Mouse (Mus musculus): ENCODE data around the gene Vamp1. TPM values are rescaled to one million over a fixed set of nuclear protein-coding genes. Genes with fewer than 3 reads are reported as not detected.
"Not testable (repeated sequence)": the region's sequence is repeated elsewhere in the genome, so short reads cannot be mapped to it uniquely, and the experiment has no call there.

Gene Vamp1
- polyA plus RNA-seq, 1 experiment from 2014 or later, result 5.5 TPM

DNA sequence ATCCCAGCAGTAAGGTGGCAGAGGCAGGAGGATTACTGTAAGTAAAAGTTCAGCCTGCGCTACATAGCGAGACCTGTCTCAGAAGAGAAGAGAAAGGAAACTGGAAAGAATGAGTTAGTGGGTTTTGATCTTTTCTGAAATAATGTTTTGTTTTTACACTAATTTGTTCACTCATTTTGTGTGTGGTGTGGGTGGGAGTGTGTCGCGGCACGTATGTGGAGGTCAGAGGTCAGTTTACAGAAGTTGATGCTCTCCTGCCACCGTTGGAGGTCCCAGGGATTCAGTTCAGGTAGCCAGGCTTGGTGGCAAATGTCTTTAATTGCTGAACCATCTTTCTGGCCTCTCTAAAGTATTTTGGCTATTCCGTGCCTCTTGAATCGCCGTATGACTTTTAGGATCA is 48.9 kb downstream of the Vamp1 start:
- H3K9me3 ChIP-seq (ENCODE audit: control insufficient read depth, low read length), result no peaks in the 10 kb centered on the region
- H3K9ac ChIP-seq (replicated peaks; ENCODE audit: low read length), result no peak overlapping the region
- DNase-seq, result no peak
- H3K4me1 ChIP-seq (ENCODE audit: control insufficient read depth, insufficient read depth, low read length), result no peaks in the 10 kb centered on the region
- H3K4me2 ChIP-seq (ENCODE audit: low read length), result no peak overlapping the region
- 96% methylated on average over 9 of the region's 9 CpGs for WGBS
- no peak overlapping the region for H3K4me3 ChIP-seq (replicated peaks; ENCODE audit: low read depth, low read length)
- H3K36me3 ChIP-seq (ENCODE audit: control insufficient read depth, insufficient read depth, low read length), result no peaks in the 10 kb centered on the region
- ATAC-seq (ENCODE audit: low FRiP score, low TSS enrichment), result no peak
- no peaks in the 10 kb centered on the region for H3K27me3 ChIP-seq (ENCODE audit: control insufficient read depth, insufficient read depth, low read length)
- no peak overlapping the region for H3K27ac ChIP-seq (replicated peaks; ENCODE audit: low read depth, low read length)

DNA sequence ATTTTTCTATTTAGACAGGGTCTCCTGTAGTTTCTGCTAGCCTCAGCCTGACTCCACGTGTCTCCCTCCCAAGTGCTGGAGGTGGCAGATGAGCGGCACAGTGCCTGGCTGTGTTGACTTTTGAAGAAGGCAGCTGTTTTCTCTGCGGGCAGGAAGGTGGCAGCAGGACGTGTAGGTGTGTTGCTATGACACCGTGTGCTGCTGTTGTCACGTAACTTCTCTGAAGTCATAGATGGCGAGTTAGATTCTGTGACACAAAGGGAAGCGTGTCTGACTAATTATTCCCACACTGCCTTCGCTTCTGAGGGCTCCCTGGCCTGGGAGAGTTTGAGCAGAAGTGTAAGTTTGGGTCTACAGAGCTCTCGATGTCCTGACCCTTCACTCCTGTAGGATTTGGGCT is 49.9 kb downstream of the Vamp1 start:
- no peak for DNase-seq
- H3K9me3 ChIP-seq (ENCODE audit: control insufficient read depth, low read length), result no peaks in the 10 kb centered on the region

DNA sequence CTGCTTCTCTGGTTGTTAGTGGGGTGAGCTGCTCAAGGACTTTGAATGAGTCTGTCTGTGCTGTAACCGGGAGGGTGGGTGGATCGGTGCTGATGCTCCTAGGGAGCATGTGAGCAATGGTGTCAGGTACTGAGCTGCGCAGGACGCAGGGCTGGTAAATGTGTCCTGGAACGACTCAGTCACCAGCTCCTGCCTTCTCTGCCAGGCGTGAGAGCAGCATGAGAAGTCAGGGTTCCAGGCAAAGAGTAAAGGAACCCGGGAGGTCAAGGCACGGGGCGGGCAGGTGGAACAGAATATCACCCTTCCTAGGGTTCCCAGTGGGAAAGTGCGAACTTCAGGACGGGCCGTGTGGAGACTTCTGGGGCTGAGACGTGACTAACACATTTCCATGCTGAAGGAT is 50.7 kb downstream of the Vamp1 start:
- 75% methylated on average over 13 of the region's 13 CpGs for WGBS
- H3K9ac ChIP-seq (replicated peaks; ENCODE audit: low read length), result no peak overlapping the region

More for the DNA sequence above, 49.9 kb downstream of the Vamp1 start:
- Histone ChIP-seq H3K27me3 (ENCODE audit: control insufficient read depth, insufficient read depth, low read length) (no peaks in the 10 kb centered on the region), H3K4me3 (replicated peaks; ENCODE audit: low read depth, low read length) (no peak overlapping the region), H3K4me2 (ENCODE audit: low read length) (no peak overlapping the region), H3K27ac (replicated peaks; ENCODE audit: low read depth, low read length) (no peak overlapping the region), H3K9ac (replicated peaks; ENCODE audit: low read length) (no peak overlapping the region), H3K4me1 (ENCODE audit: control insufficient read depth, insufficient read depth, low read length) (no peaks in the 10 kb centered on the region), H3K36me3 (ENCODE audit: control insufficient read depth, insufficient read depth, low read length) (no peaks in the 10 kb centered on the region)
- ATAC-seq (ENCODE audit: low FRiP score, low TSS enrichment), result no peak
- 57% methylated on average over 10 of the region's 10 CpGs for WGBS

DNA sequence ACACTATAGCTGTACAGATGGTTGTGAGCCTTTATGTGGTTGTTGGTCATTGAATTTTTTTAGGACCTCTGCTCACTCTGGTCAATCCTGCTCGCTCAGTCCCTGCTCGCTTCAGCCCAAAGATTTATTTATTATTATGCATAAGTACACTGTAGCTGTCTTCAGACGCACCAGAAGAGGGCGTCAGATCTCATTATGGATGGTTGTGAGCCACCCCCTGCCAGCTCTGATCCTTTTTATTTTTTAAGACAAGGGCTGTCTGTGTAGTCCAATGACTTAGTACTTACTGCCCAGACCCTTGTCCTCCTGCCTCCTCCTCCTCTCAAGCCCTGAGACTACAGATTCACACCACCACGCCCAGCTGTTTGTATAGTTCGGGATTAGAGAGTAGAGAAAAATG is 51.2 kb downstream of the Vamp1 start:
- not testable (repeated sequence) for H3K4me3 ChIP-seq (replicated peaks; ENCODE audit: low read depth, low read length); H3K4me2 ChIP-seq (ENCODE audit: low read length); H3K36me3 ChIP-seq (ENCODE audit: control insufficient read depth, insufficient read depth, low read length); H3K9ac ChIP-seq (replicated peaks; ENCODE audit: low read length); H3K27me3 ChIP-seq (ENCODE audit: control insufficient read depth, insufficient read depth, low read length); H3K27ac ChIP-seq (replicated peaks; ENCODE audit: low read depth, low read length); ATAC-seq (ENCODE audit: low FRiP score, low TSS enrichment); DNase-seq; H3K4me1 ChIP-seq (ENCODE audit: control insufficient read depth, insufficient read depth, low read length); H3K9me3 ChIP-seq (ENCODE audit: control insufficient read depth, low read length)
- 60% methylated on average over 6 of the region's 6 CpGs for WGBS

More for the DNA sequence above, 50.7 kb downstream of the Vamp1 start:
- no peaks in the 10 kb centered on the region for H3K9me3 ChIP-seq (ENCODE audit: control insufficient read depth, low read length)
- no peaks in the 10 kb centered on the region for H3K4me1 ChIP-seq (ENCODE audit: control insufficient read depth, insufficient read depth, low read length)
- H3K4me2 ChIP-seq (ENCODE audit: low read length), result no peak overlapping the region
- no peaks in the 10 kb centered on the region for H3K36me3 ChIP-seq (ENCODE audit: control insufficient read depth, insufficient read depth, low read length)
- H3K27ac ChIP-seq (replicated peaks; ENCODE audit: low read depth, low read length), result no peak overlapping the region
- no peak overlapping the region for H3K4me3 ChIP-seq (replicated peaks; ENCODE audit: low read depth, low read length)
- ATAC-seq (ENCODE audit: low FRiP score, low TSS enrichment) (no peak), DNase-seq (no peak)
- H3K27me3 ChIP-seq (ENCODE audit: control insufficient read depth, insufficient read depth, low read length), result no peaks in the 10 kb centered on the region

DNA sequence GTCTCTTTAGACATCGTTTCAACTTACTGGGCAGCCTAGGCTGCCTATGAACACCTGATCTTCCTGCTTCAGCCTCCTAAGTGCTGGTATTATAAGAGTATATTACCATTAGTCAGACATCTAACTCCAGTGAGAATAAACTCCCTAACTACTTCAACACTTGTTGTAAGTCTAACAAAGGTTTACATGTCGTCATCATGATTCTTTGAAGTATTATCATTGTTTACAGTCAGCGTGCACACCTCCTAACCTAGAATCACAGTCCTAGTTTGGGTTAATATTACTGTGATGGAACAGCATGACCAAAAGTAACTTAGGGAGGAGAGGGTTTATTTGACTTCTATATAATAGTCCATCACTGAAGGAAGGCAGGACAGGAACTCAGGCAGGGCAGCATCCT is 52.1 kb downstream of the Vamp1 start:
- Histone ChIP-seq H3K4me3 (replicated peaks; ENCODE audit: low read depth, low read length) (no peak overlapping the region), H3K9ac (replicated peaks; ENCODE audit: low read length) (no peak overlapping the region), H3K4me1 (ENCODE audit: control insufficient read depth, insufficient read depth, low read length) (no peaks in the 10 kb centered on the region), H3K27ac (replicated peaks; ENCODE audit: low read depth, low read length) (no peak overlapping the region), H3K4me2 (ENCODE audit: low read length) (no peak overlapping the region), H3K36me3 (ENCODE audit: control insufficient read depth, insufficient read depth, low read length) (no peaks in the 10 kb centered on the region), H3K27me3 (ENCODE audit: control insufficient read depth, insufficient read depth, low read length) (no peaks in the 10 kb centered on the region), H3K9me3 (ENCODE audit: control insufficient read depth, low read length) (no peaks in the 10 kb centered on the region)
- ATAC-seq (ENCODE audit: low FRiP score, low TSS enrichment) (no peak), DNase-seq (no peak)
- 89% methylated on average over 3 of the region's 3 CpGs for WGBS

DNA sequence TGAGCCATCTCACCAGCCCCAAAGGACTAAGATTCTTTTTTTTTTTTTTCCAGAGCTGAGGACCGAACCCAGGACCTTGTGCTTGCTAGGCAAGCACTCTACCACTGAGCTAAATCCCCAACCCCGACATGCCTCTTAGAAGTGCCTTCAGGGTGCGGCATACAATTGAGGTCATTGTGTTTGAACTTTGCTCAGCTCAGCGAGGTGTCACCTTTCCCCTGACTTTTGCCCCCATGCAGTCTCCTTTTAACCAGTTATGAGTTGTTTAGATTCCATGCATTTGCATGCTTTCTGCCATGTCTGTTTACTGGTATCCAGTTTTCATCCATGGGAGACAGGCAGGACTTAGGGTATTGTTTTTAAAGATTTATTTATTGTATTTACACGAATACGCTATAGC is 53.4 kb downstream of the Vamp1 start:
- H3K4me2 ChIP-seq (ENCODE audit: low read length), result no peak overlapping the region
- no peaks in the 10 kb centered on the region for H3K9me3 ChIP-seq (ENCODE audit: control insufficient read depth, low read length)
- no peaks in the 10 kb centered on the region for H3K27me3 ChIP-seq (ENCODE audit: control insufficient read depth, insufficient read depth, low read length)
- no peak overlapping the region for H3K9ac ChIP-seq (replicated peaks; ENCODE audit: low read length)
- no peaks in the 10 kb centered on the region for H3K4me1 ChIP-seq (ENCODE audit: control insufficient read depth, insufficient read depth, low read length)
- WGBS, result 43% methylated on average over 6 of the region's 6 CpGs
- DNase-seq, result no peak
- H3K27ac ChIP-seq (replicated peaks; ENCODE audit: low read depth, low read length), result no peak overlapping the region
- ATAC-seq (ENCODE audit: low FRiP score, low TSS enrichment), result no peak
- no peaks in the 10 kb centered on the region for H3K36me3 ChIP-seq (ENCODE audit: control insufficient read depth, insufficient read depth, low read length)
- no peak overlapping the region for H3K4me3 ChIP-seq (replicated peaks; ENCODE audit: low read depth, low read length)

DNA sequence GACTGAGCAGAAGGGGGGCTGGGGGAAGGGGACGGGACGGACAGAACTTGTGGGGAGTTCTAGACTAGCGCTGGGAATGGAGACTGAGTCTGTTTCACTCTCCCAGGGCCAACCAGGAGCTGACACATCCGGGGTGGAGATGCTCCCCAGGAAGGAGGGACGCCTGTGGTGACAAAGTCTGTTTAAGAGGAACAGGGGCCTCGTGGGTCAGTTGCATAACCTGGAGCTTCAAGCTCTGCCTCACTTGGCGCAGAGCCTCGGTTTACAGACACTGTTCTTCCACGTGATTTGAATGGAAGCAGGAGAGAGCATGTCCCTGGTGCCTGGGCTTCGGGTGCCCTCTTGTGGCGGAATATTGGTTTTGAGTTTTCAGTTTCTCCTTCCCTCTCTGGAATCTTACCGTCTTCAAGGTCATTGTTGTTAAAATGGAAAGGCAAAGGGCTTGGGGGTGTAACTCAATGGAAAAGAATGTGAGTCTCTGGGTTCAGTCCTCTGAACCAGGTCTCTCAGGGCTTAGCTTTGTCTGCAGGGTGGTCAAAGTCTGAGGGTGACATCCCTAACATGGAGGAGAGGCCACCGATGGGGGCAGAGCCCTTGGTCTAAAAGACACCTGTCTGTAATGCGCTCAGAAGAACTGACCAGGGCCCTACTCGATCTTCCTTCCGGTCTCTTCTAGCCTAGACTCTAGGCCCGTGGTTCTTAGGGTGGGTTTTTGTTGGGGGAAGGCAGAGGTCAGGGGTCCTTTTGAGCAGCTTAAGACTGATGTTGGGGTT is 56.3 kb downstream of the Vamp1 start:
- ATAC-seq (ENCODE audit: low FRiP score, low TSS enrichment) (peak; percentile 74), DNase-seq (peak; percentile 94)
- Histone ChIP-seq H3K27ac (replicated peaks; ENCODE audit: low read depth, low read length) (no peak overlapping the region), H3K9ac (replicated peaks; ENCODE audit: low read length) (0 out of 2 replicates have a peak overlapping the region, but pooled peaks have one; percentile 26), H3K27me3 (ENCODE audit: control insufficient read depth, insufficient read depth, low read length) (no peaks in the 10 kb centered on the region), H3K36me3 (ENCODE audit: control insufficient read depth, insufficient read depth, low read length) (no peaks in the 10 kb centered on the region), H3K9me3 (ENCODE audit: control insufficient read depth, low read length) (no peaks in the 10 kb centered on the region), H3K4me2 (ENCODE audit: low read length) (peak overlapping the region; percentile 43), H3K4me1 (ENCODE audit: control insufficient read depth, insufficient read depth, low read length) (no peaks in the 10 kb centered on the region), H3K4me3 (replicated peaks; ENCODE audit: low read depth, low read length) (no peak overlapping the region)
- WGBS, result 18% methylated on average over 17 of the region's 17 CpGs

DNA sequence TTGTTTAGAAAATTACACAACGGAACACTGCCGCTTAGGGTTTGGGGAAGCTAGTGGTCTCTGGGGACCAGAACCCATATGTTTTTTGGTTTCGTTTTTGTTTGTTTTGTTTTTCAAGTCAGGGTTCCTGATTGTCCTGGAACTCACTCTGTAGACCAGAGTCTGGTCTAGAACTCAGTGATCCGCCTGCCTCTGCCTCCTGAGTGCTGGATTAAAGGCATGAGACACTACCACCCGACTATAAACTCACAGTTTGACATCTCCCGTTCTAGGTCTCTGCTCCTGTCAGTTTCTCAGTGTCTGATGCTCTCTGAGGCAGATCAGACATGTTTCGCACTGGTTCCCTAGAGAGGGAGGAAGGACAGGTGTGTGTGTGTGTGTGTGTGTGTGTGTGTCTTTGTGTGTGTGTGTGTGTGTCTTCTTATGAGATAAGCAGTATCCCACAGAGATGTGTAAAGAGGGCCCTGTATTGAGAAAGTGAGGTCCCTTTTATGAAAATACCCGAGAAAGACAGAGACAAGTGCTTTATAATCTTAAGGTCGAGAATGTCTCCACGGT is 57.0 kb downstream of the Vamp1 start:
- Histone ChIP-seq H3K27ac (replicated peaks; ENCODE audit: low read depth, low read length) (no peak overlapping the region), H3K9me3 (ENCODE audit: control insufficient read depth, low read length) (no peaks in the 10 kb centered on the region), H3K4me2 (ENCODE audit: low read length) (no peak overlapping the region), H3K9ac (replicated peaks; ENCODE audit: low read length) (no peak overlapping the region), H3K4me3 (replicated peaks; ENCODE audit: low read depth, low read length) (no peak overlapping the region), H3K36me3 (ENCODE audit: control insufficient read depth, insufficient read depth, low read length) (no peaks in the 10 kb centered on the region), H3K4me1 (ENCODE audit: control insufficient read depth, insufficient read depth, low read length) (no peaks in the 10 kb centered on the region), H3K27me3 (ENCODE audit: control insufficient read depth, insufficient read depth, low read length) (no peaks in the 10 kb centered on the region)
- DNase-seq (no peak), ATAC-seq (ENCODE audit: low FRiP score, low TSS enrichment) (no peak)
- WGBS, result 78% methylated on average over 10 of the region's 10 CpGs

Data from midbrain, embryonic 14.5 days (tissue).